In genomic region chr7:130797524-130797923, GRCm38 (mm10) we compare ENCODE assay signal across 17 mouse cellular contexts. TPM values are rescaled to one million over a fixed set of nuclear protein-coding genes. Genes with fewer than 3 reads are reported as not detected.
A peak's percentile ranks its signal among the peaks of the same experiment; 100 is the strongest.
DNase-seq lines count a peak whose midpoint lies in the region.
"Had no signal": no experiment of that assay in that cellular context is flagged by ENCODE, and none has a peak within 500 bp of the region (broad histone marks: within the 10 kb centered on the region; RNA-seq: fewer than 3 reads in every experiment).

No protein-coding gene starts in this region.

- DNase-seq in adrenal gland, adult 8-10 months, result peak; percentile 32
- no peak for DNase-seq in adrenal gland, postnatal 4 days (ENCODE audit: low spot score in 2 of 2)
- peak; percentile 52 for DNase-seq in adrenal gland, postnatal 14 days
- no peak for DNase-seq in adrenal gland, postnatal 36 days
- no peak for DNase-seq in Muller cell, postnatal 12 days (ENCODE audit: inconsistent ontology term)
- DNase-seq: adrenal gland, postnatal 25 days; B cell, adult 2 months; cerebellum, adult 11 months; cerebellum, adult 18-20 months; cerebellum, adult 8-10 months; cerebellum, adult 9-11 months; cerebellum, postnatal 14 days; cerebellum, postnatal 36 days; embryo, embryonic 11 days; forebrain, postnatal 0 days had no signal

RNA-seq across cellular contexts. Expression of gene Btbd16, which starts 23.7 kb away (rescaled TPM):
- total RNA-seq in adrenal gland, adult 8-10 months (2022), result under 1 TPM in 2 of 4 experiments, not detected in 2; 0.30 to 0.55 TPM
- under 1 TPM; 0.11 to 0.36 TPM for total RNA-seq in adrenal gland, postnatal 4 days (2021)
- total RNA-seq in adrenal gland, postnatal 14 days (2021), result not detected in 2 replicates
- total RNA-seq in adrenal gland, postnatal 36 days (2021), result not detected
- total RNA-seq: adrenal gland, postnatal 25 days; CH12.LX; gastrocnemius, adult 18-20 months had no signal

Comparison
In these comparisons a context has a peak if more than half of its experiments do, and no peak if none do; other contexts are left out.
1. DNase-seq: peak in adrenal gland, adult 8-10 months (single experiment) and adrenal gland, postnatal 14 days (single experiment); none in adrenal gland, postnatal 4 days (0 of 2), adrenal gland, postnatal 36 days (0 of 2) and Muller cell, postnatal 12 days (single experiment).